Mouse (Mus musculus): ENCODE measurements around the gene Mbtps1.

GRCm38 (mm10) chr8:119568251-119568650, 9.7 kb upstream of the Mbtps1 start:
- TF ChIP-seq CTCF (IDR thresholded peaks at IDR 0.05; ENCODE audit: control insufficient read depth, insufficient read depth, insufficient read length) (no peak), USF1 (IDR thresholded peaks at IDR 0.05; ENCODE audit: low read depth) (no peak), MAX (IDR thresholded peaks at IDR 0.05) (no peak), CEBPB (IDR thresholded peaks at IDR 0.05; ENCODE audit: low read depth) (no peak), FOSL1 (IDR thresholded peaks at IDR 0.05; ENCODE audit: insufficient read depth, low read length, poor library complexity, severe bottlenecking) (no peak)

All from C2C12 (cell line).